Mouse (Mus musculus) liver, postnatal 0 days (tissue): ENCODE measurements around the gene Col23a1. TPM values are rescaled to one million over a fixed set of nuclear protein-coding genes. Genes with fewer than 3 reads are reported as not detected.

Source experiments
- ATAC-seq: fragments of 200-750 bp; cut with Nextera tagmentation; 2 replicates; pipeline ENCODE4 v1.8.0; 2017; ENCODE audit warnings: mild to moderate bottlenecking, moderate library complexity
- DNase-seq: peaks from one replicate; pipeline ENCODE4 v3.0.0-alpha.2; 2016
- H3K27ac ChIP-seq: fragments of 300-500 bp; sonication (generic); 2 replicates; pipeline ENCODE4 v1.5.1; 2014; ENCODE audit warnings: antibody characterized with exemption, moderate library complexity, mild to moderate bottlenecking, low read depth
- H3K27me3 ChIP-seq: fragments of 300-500 bp; sonication (generic); 2 replicates; pipeline ENCODE4 v1.6.1; 2014; ENCODE audit warnings: low read length, control low read depth, mixed read lengths; ENCODE audit not compliant: insufficient read depth
- H3K36me3 ChIP-seq: fragments of 300-500 bp; sonication (generic); replicated peaks from 2 replicates; pipeline ENCODE4 v1.6.1; 2014; ENCODE audit warnings: mild to moderate bottlenecking, control low read depth, low read length, moderate library complexity, mixed read lengths; ENCODE audit not compliant: insufficient read depth
- H3K4me1 ChIP-seq: fragments of 300-500 bp; sonication (generic); 2 replicates; pipeline ENCODE4 v1.6.1; 2014; ENCODE audit warnings: antibody characterized with exemption, mild to moderate bottlenecking, control low read depth; ENCODE audit not compliant: insufficient read depth
- H3K4me2 ChIP-seq: fragments of 300-500 bp; sonication (generic); 2 replicates; pipeline ENCODE4 v1.6.1; 2014; ENCODE audit warnings: low read depth, mild to moderate bottlenecking, low read length, moderate library complexity, mixed read lengths
- H3K4me3 ChIP-seq: fragments of 300-500 bp; sonication (generic); 2 replicates; pipeline ENCODE4 v1.5.1; 2014; ENCODE audit warnings: low read depth, low read length
- H3K9ac ChIP-seq: fragments of 300-500 bp; sonication (generic); replicated peaks from 2 replicates; pipeline ENCODE4 v1.6.1; 2014; ENCODE audit warnings: mild to moderate bottlenecking, moderate library complexity
- H3K9me3 ChIP-seq: fragments of 300-500 bp; sonication (generic); 2 replicates; pipeline ENCODE4 v1.6.1; 2016; ENCODE audit warnings: mild to moderate bottlenecking, control low read depth, low read length, mixed read lengths
- CTCF ChIP-seq: sonication (generic); IDR thresholded peaks from 2 replicates; pipeline ENCODE4 v1.5.1; 2016; ENCODE audit warnings: antibody characterized with exemption, low read depth
- EP300 ChIP-seq: IDR thresholded peaks from 2 replicates; pipeline ENCODE4 v1.6.1; 2016; ENCODE audit warnings: antibody characterized with exemption, low read depth, mild to moderate bottlenecking
- WGBS: fragments of 180-500 bp; shearing (Covaris S2); extraction: QIAGEN DNeasy Blood & Tissue Kit; methylation state at CpG from one replicate; pipeline ENCODE4 v1.1.7; 2014; ENCODE audit not compliant: insufficient replicate concordance; 5-methylcytosine and 5-hydroxymethylcytosine counted together
- polyA plus RNA-seq: library from polyadenylated mRNA; unstranded; fragments of >200 nt; fragmentation: Nextera tagmentation; extraction: Ambion mirVana; gene quantifications from 2 replicates; pipeline ENCODE4 v1.2.1, GENCODE M21; 2015

The Col23a1 gene
- polyA plus RNA-seq, 1 experiment from 2014 or later, result 0.13 TPM

DNA sequence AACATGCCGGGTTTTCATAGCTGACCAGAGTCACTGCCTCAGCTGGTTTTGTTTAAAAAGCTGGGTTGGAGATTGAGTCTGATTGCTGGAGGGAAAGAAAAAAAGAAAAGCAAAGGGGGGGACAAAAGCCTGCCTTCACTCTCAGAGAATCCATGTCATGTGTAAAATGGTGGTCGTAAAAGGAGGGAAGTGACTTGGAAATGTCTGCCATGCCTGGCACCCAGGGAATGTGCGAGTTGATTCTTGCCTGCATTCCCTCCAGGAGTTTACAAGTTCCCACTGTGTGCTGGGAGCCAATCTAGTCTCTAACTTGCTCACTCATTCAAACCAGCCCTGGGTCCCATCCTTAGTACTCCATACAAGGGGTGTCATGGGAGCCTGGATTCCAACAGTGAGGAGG lies 100.8 kb downstream of the Col23a1 start:
- 71% methylated on average over 3 of the region's 3 CpGs for WGBS
- no peak for TF ChIP-seq EP300
- TF ChIP-seq CTCF, result no peak

DNA sequence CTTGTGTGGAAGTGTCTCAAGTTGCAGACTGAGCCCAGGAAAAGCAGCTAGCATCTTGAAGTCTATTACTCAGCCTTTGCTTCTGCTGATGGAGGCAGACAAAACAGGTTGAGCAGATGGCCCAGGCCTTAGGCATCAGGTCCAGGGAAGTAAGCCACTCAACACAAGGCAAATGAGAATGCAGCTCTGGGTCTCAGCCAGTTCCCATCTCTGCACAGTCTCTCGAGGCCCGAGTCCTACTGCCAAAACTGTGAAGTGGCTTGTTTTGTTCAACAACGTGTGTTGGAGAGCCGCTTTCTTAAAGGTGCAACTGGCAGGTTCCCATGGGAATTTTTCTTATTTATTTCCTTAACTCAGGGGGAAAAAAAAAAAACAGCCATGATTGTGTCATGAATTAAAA lies 101.8 kb downstream of the Col23a1 start:
- no peak overlapping the region for H3K27ac ChIP-seq
- WGBS, result 79% methylated on average over 4 of the region's 4 CpGs
- H3K4me3 ChIP-seq, result no peak overlapping the region
- no peak for ATAC-seq
- H3K9ac ChIP-seq, result no peak overlapping the region
- H3K4me2 ChIP-seq, result no peak overlapping the region
- DNase-seq, result no peak
- no peaks in the 10 kb centered on the region for H3K9me3 ChIP-seq
- no peaks in the 10 kb centered on the region for H3K27me3 ChIP-seq
- no peaks in the 10 kb centered on the region for H3K4me1 ChIP-seq
- TF ChIP-seq EP300, result no peak
- no peak for TF ChIP-seq CTCF
- no peaks in the 10 kb centered on the region for H3K36me3 ChIP-seq

More for the DNA sequence above, 100.8 kb downstream of the Col23a1 start:
- no peak overlapping the region for H3K4me2 ChIP-seq
- H3K27me3 ChIP-seq, result no peaks in the 10 kb centered on the region
- no peak overlapping the region for H3K4me3 ChIP-seq
- H3K27ac ChIP-seq, result no peak overlapping the region
- H3K36me3 ChIP-seq, result no peaks in the 10 kb centered on the region
- H3K9me3 ChIP-seq, result no peaks in the 10 kb centered on the region
- no peaks in the 10 kb centered on the region for H3K4me1 ChIP-seq
- no peak for DNase-seq
- ATAC-seq, result no peak
- H3K9ac ChIP-seq, result no peak overlapping the region

DNA sequence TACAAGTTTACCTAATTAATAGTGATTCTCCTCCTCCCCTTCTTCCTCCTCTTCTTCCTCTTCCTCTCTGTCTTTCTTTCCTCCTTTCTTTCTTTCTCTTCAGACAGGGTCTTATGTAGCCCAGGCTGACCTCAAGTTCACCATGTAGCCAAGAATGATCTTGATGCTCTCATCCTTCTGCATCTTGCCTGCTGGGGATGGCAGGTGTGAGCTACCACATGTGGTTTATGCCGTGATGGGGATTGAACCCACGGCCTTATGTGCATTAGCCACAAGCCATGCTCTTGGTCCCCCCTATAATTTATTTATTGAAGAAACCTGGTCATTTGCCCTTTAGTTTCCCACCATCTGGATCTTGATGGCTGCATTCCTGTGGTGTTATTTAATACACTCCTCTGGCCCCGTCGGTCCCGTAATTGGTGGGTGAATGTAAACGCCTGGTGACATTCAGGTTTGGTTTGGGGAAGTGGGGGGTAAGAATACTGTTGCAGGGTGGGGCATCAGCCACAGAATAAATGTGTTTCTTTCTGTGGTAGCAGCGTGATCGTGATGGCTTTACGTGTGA lies 104.7 kb downstream of the Col23a1 start:
- no peak for ATAC-seq
- H3K9me3 ChIP-seq, result no peaks in the 10 kb centered on the region
- TF ChIP-seq CTCF (no peak), EP300 (no peak)

DNA sequence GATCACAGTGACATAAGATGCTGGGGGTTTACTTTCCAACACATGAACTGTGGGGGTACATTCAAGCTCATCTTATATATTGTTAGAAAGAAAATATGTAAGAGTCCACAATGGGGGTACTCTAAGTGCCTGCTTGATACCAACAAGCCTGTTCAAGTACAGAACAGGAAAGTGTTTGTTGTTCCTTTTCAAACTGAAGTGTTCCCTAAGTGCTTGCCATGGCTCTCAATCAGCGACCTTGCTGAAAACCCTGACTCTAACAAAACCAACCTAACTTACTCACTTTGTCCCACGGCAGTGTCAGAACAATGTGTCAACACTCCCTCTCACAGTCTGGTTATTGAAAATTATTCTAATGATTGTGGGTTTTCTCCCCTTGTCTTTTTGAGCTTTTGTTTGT lies 106.7 kb downstream of the Col23a1 start:
- H3K4me3 ChIP-seq, result no peak overlapping the region
- H3K4me2 ChIP-seq, result no peak overlapping the region
- no peaks in the 10 kb centered on the region for H3K36me3 ChIP-seq
- no peaks in the 10 kb centered on the region for H3K4me1 ChIP-seq
- H3K27ac ChIP-seq, result no peak overlapping the region
- no peak for ATAC-seq
- TF ChIP-seq CTCF, result no peak
- no peak for TF ChIP-seq EP300
- no peaks in the 10 kb centered on the region for H3K9me3 ChIP-seq
- H3K9ac ChIP-seq, result no peak overlapping the region
- WGBS, result 68% methylated on average over 2 of the region's 2 CpGs
- DNase-seq, result no peak
- no peaks in the 10 kb centered on the region for H3K27me3 ChIP-seq

More for the DNA sequence above, 104.7 kb downstream of the Col23a1 start:
- WGBS, result 76% methylated on average over 9 of the region's 9 CpGs
- Histone ChIP-seq H3K27ac (no peak overlapping the region), H3K9ac (no peak overlapping the region), H3K27me3 (no peaks in the 10 kb centered on the region), H3K36me3 (no peaks in the 10 kb centered on the region), H3K4me1 (no peaks in the 10 kb centered on the region), H3K4me2 (no peak overlapping the region), H3K4me3 (no peak overlapping the region)
- no peak for DNase-seq

DNA sequence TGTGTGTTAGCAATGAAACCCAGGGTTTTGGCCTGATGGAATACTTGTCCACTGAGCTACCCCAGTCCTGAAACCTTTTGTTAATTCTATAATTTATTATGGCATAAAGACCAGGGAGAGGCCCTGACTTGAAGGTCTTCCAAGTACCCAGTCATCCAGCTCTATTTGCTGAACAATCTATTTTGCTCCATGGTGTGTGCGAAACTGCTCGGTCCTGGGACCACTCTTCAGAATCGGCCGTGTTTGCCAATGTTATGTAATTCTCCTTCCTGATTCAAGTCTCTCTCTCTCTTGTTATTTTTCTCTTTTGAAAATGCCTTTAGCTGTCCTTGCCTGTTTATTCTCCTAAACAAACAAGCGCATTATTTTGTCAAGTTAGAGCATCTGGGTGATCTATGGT lies 108.4 kb downstream of the Col23a1 start:
- H3K36me3 ChIP-seq, result no peaks in the 10 kb centered on the region
- 80% methylated on average over 5 of the region's 5 CpGs for WGBS
- no peaks in the 10 kb centered on the region for H3K9me3 ChIP-seq
- H3K27me3 ChIP-seq, result no peaks in the 10 kb centered on the region
- no peak overlapping the region for H3K9ac ChIP-seq
- no peak overlapping the region for H3K4me3 ChIP-seq
- ATAC-seq, result no peak
- TF ChIP-seq EP300 (no peak), CTCF (no peak)
- no peak overlapping the region for H3K27ac ChIP-seq
- no peak for DNase-seq
- no peak overlapping the region for H3K4me2 ChIP-seq
- no peaks in the 10 kb centered on the region for H3K4me1 ChIP-seq

DNA sequence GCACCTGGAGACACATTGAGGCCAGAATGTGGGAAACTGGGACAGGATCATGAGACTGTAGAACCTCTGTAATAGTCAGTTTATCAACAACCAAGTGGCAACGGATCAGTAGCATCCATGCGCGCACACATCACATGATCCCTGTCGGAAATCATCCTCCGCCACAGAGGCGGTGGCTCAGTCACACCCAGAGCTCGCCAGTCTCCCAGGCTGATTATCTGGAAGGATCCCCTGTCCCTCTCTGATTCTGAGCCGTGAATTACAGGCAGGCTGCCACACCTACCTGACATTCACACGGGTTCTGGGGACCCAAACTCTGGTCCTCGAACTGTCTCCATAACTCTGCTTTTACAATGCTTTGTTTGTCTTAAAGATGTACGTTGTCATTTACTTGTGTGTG lies 110.6 kb downstream of the Col23a1 start:
- ATAC-seq (peak; percentile 46), DNase-seq (no peak)
- H3K4me3 ChIP-seq, result no peak overlapping the region
- H3K4me1 ChIP-seq, result peaks cover 6% of the 10 kb centered on the region; the same call in 1 of the 2 replicates
- no peaks in the 10 kb centered on the region for H3K9me3 ChIP-seq
- H3K27ac ChIP-seq, result no peak overlapping the region
- no peaks in the 10 kb centered on the region for H3K36me3 ChIP-seq
- no peak for TF ChIP-seq CTCF
- no peak for TF ChIP-seq EP300
- no peak overlapping the region for H3K4me2 ChIP-seq
- WGBS, result 72% methylated on average over 11 of the region's 11 CpGs
- no peak overlapping the region for H3K9ac ChIP-seq
- H3K27me3 ChIP-seq, result no peaks in the 10 kb centered on the region
